Mouse (Mus musculus): ENCODE data around the gene Ube2u. TPM values are rescaled to one million over a fixed set of nuclear protein-coding genes. Genes with fewer than 3 reads are reported as not detected.
"Not testable (repeated sequence)": the region's sequence is repeated elsewhere in the genome, so short reads cannot be mapped to it uniquely, and the experiment has no call there.

Gene Ube2u
- 0.43 and 0.47 TPM in 2 replicates for polyA plus RNA-seq (2015; fragmentation: Nextera tagmentation; extraction: Ambion mirVana)

DNA sequence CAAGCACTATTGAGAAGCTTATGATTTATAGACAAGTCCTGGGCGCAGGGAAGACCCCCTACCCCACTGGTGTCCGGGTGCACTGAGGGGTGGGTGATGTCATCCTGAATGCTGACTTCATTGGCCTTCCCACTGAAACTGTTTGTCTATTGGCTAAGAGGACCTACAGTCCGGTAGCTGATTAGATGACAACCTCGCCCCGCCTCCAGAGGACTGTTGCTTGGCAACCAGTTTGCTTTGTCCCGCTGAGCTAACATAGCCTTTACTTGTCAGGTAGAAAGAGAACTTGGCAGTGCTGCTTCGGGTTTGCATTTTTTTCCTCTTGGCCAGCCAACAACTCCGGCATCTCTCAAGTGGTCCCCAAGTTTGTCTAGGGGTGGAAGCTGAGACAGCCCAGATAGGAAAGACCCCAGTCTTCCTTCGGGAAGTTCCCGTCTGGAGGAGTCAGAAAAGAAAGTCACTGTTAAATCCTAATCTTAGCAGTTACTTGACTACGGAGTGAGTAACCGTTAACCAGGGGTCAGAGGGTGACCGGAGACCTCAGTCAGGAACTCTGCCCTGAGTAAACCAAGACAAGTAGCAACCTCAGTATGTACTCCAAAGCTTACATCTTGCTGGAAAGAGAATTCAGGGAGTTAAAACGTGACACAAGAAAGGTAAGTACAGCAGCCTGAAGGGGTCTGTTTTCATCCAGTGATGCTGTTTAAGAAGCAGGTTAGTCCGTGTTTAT, at the start of gene Ube2u:
Gene Ube2u, plus strand, starts transcription at position 258 of the 730 bp plus-strand sequence.
- H3K27me3 ChIP-seq = no peaks in the 10 kb centered on the region
- no peaks in the 10 kb centered on the region for H3K36me3 ChIP-seq
- peak within 1 kb of the TSS; percentile 41 for H3K4me2 ChIP-seq (replicated peaks)
- H3K9ac ChIP-seq (replicated peaks) = no peak within 1 kb of the TSS
- WGBS = 19% methylated on average over 15 of the region's 15 CpGs
- H3K9me3 ChIP-seq = no peaks in the 10 kb centered on the region
- 0 out of 2 replicates have a peak, but pooled peaks cover 5% of the 10 kb centered on the region for H3K4me1 ChIP-seq
- H3K27ac ChIP-seq (replicated peaks) = no peak within 1 kb of the TSS
- peak within 1 kb of the TSS; percentile 30 for H3K4me3 ChIP-seq
- ATAC-seq (replicated peaks) = peak; percentile 99

DNA sequence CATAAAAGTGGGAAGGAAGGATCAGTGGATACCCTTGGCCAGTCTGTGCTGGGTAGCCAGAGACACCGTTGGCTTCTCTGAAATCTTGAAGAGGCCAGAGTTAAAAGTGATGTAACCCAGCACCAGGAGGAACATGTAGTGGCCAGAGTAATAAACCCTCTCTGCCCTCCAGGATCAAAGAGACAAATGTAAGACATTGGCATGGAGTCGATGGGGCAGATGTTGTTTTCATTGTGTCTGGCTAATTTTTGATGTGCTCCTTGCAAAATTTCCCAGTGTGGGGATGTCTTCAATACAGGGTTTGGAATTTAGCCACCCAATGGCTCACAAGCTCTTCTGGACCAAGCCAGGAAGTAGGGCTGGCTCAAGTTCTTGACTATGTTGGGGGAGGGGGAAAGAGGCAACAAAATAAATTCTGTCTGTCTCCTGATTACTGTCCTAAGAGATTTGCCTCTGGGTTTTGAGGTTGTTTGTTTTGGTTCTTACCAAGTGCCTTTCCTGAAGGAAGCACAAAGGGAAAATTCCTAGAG, 49.2 kb upstream of the Ube2u start:
- WGBS = 91% methylated on average over 2 of the region's 2 CpGs
- ATAC-seq (replicated peaks) = no peak

DNA sequence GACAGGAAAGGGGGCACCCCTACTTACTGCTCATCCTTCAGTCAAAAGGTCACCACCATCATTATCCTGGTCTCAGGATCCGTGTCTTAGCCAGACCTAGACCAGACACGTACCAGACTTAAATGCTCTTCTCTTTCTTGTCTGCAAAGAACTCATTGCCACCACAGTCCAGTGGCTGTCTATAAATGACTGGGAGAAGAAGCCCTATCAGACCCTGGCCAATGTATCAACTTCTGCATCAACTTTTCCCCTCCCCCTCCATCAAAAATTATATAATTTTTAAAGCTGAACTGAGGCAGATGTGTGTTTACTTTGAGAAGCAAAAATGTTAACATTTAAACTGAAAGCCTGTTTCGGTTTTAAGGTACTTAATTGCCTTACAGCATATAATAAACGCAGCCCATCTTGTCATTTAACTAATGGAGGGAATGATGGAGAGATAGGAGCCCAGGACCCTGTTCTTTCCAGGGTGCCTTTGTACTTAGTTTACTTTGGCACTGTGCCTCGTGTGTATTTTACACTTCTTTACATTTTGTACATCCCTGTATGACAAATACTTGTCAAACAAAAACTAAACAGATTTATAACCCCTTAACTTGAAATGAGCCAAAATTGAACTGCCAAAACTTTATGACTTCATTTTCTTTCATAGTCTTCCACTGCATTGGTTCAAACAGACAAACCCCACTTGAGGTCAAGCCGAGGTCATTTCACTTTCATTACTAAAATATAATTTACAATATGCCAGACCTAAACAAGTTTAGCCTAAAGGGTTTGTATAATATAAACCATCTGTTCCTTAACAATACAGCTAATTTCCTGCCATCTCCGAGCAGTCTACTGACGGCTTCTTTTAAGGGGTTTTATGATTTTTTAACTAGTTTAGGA, 43.1 kb upstream of the Ube2u start:
- no peak overlapping the region for H3K27ac ChIP-seq (replicated peaks)
- H3K9ac ChIP-seq (replicated peaks) = no peak overlapping the region
- H3K4me3 ChIP-seq = no peak overlapping the region
- WGBS = 77% methylated on average over 8 of the region's 8 CpGs
- H3K4me1 ChIP-seq = no peaks in the 10 kb centered on the region
- no peak overlapping the region for H3K4me2 ChIP-seq (replicated peaks)
- H3K27me3 ChIP-seq = no peaks in the 10 kb centered on the region
- H3K36me3 ChIP-seq = no peaks in the 10 kb centered on the region
- ATAC-seq (replicated peaks) = no peak
- H3K9me3 ChIP-seq = no peaks in the 10 kb centered on the region

More for the DNA sequence above, 49.2 kb upstream of the Ube2u start:
- no peaks in the 10 kb centered on the region for H3K36me3 ChIP-seq
- no peaks in the 10 kb centered on the region for H3K9me3 ChIP-seq
- H3K27me3 ChIP-seq = no peaks in the 10 kb centered on the region
- H3K27ac ChIP-seq (replicated peaks) = no peak overlapping the region
- no peaks in the 10 kb centered on the region for H3K4me1 ChIP-seq
- H3K4me3 ChIP-seq = no peak overlapping the region
- no peak overlapping the region for H3K9ac ChIP-seq (replicated peaks)
- H3K4me2 ChIP-seq (replicated peaks) = no peak overlapping the region

DNA sequence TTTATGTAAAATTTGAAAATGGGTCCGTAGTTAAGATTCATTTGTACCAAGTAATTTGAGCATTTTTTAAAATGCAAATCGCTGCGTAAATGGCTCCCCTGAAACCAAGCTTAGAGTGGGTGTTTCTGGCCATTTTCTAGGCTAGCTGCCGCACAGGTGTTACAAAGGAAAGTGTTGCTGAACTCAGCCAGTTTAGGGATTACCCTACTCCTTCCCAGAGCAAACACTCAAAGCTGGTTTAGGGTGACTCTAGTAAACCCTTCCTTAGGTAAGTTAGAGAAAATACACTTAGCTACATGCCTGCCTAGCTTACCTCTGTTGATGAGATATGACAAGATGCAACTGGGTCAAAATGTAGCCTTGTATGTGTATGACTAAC, 42.5 kb upstream of the Ube2u start:
- Histone ChIP-seq H3K9ac (replicated peaks) (no peak overlapping the region), H3K36me3 (no peaks in the 10 kb centered on the region), H3K4me2 (replicated peaks) (no peak overlapping the region), H3K27ac (replicated peaks) (no peak overlapping the region), H3K4me1 (no peaks in the 10 kb centered on the region), H3K27me3 (no peaks in the 10 kb centered on the region), H3K4me3 (no peak overlapping the region), H3K9me3 (no peaks in the 10 kb centered on the region)
- WGBS = 84% methylated on average over 4 of the region's 4 CpGs
- ATAC-seq (replicated peaks) = no peak

DNA sequence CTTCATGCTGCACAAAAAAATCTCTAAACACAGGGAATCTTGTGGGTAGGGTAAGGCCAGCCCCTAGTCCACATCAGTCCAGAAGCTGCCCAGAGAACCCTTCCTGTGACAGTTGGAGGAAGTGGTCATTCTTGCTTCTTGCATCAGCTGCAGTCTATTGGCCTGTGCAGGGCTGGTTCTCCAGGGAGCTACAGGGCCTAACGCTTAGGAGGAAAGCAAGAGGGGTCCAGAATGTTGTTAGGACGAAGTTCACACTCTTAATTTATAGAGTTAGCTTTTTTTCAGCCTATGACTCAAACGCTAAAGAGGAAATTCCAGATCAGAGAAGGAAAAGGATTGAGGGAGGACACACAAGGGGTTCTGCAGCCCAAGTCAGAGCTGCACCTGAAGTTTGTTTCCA, 31.8 kb upstream of the Ube2u start:
- Histone ChIP-seq H3K9ac (replicated peaks) (no peak overlapping the region), H3K4me2 (replicated peaks) (no peak overlapping the region), H3K4me3 (no peak overlapping the region), H3K36me3 (no peaks in the 10 kb centered on the region), H3K27ac (replicated peaks) (no peak overlapping the region), H3K27me3 (no peaks in the 10 kb centered on the region), H3K9me3 (no peaks in the 10 kb centered on the region), H3K4me1 (no peaks in the 10 kb centered on the region)
- ATAC-seq (replicated peaks) = no peak
- 80% methylated on average over 3 of the region's 3 CpGs for WGBS

DNA sequence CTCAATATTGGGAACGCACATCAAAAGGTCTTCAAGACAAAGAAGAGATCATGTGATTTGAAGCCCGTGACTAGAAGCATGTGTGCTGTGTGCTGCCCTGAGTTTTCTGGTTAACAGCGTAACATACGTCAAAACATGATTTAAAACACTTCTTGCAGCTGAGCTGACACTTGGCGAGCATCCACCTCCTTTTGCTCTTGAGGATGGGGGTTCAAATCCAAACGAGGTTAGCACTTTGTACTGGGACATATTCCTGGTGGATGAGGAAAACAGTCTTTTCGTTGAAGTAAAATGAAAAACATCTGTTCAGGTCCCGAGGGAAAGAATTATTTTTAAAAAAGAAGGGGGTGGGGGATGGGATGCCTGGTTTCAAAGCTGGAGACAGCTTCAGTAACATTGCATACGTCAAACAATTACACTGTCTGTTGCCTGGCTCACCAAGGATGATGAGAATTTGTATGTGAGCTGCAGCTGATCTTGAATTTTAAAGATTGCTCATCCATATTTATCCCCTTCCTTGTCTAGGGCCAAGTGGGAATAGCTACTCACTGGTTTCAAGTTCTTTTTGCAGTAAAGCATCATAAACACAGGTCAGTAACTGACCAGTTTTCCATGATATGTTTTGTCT, 16.0 kb upstream of the Ube2u start:
- Histone ChIP-seq H3K9me3 (no peaks in the 10 kb centered on the region), H3K27ac (replicated peaks) (no peak overlapping the region), H3K27me3 (no peaks in the 10 kb centered on the region), H3K36me3 (no peaks in the 10 kb centered on the region), H3K4me2 (replicated peaks) (no peak overlapping the region), H3K4me3 (no peak overlapping the region), H3K9ac (replicated peaks) (no peak overlapping the region), H3K4me1 (no peaks in the 10 kb centered on the region)
- 46% methylated on average over 9 of the region's 9 CpGs for WGBS
- ATAC-seq (replicated peaks) = no peak

DNA sequence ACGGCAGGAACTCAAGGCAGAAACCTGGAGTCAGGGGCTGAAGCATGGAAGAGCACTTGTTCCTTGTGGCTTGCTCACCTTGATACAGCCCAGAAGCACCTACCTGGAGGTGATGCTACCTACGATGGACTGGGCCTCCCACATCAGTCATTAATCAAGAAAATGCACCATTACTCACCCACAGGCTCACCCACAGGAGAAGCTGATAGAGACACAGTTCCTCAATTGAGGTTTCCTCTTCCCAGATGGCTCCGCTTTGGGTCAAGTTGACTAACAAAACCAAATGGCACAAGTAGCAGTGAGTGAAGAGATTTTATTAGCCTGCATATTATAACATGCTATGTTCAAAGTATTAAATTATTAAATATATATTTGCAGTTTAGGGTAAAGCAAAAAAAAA, 9.8 kb downstream of the Ube2u start:
- 93% methylated on average over 3 of the region's 3 CpGs for WGBS
- ATAC-seq (replicated peaks) = no peak
- no peak overlapping the region for H3K4me2 ChIP-seq (replicated peaks)

DNA sequence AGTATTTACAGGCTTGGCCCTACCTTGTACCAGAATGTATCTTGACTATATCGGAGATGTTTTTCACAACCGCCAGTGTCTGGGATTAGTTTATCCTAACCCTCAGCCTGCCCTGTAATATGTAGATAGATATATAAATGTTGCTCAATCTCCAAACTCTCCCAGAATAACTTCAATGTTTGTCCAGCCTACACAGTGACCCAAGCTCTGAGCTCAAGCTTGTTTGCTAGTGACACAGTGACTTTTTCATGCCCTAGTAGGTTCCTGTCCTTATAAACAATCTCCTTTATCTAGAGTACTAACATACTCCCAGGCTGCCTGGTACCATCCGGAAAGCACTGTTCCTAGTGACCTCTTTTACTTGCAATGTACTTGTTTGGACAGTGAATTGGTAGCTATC, 16.5 kb downstream of the Ube2u start:
- no peaks in the 10 kb centered on the region for H3K36me3 ChIP-seq
- H3K9ac ChIP-seq (replicated peaks) = no peak overlapping the region
- H3K4me2 ChIP-seq (replicated peaks) = no peak overlapping the region
- H3K4me3 ChIP-seq = no peak overlapping the region
- no peaks in the 10 kb centered on the region for H3K27me3 ChIP-seq
- no peak for ATAC-seq (replicated peaks)
- 92% methylated on average over 3 of the region's 3 CpGs for whole genome bisulfite sequencing
- no peaks in the 10 kb centered on the region for H3K9me3 ChIP-seq
- no peaks in the 10 kb centered on the region for H3K4me1 ChIP-seq
- no peak overlapping the region for H3K27ac ChIP-seq (replicated peaks)

More for the DNA sequence above, 9.8 kb downstream of the Ube2u start:
- H3K36me3 ChIP-seq = no peaks in the 10 kb centered on the region
- no peak overlapping the region for H3K4me3 ChIP-seq
- H3K27ac ChIP-seq (replicated peaks) = no peak overlapping the region
- H3K9ac ChIP-seq (replicated peaks) = no peak overlapping the region
- no peaks in the 10 kb centered on the region for H3K9me3 ChIP-seq
- no peaks in the 10 kb centered on the region for H3K27me3 ChIP-seq
- H3K4me1 ChIP-seq = no peaks in the 10 kb centered on the region

DNA sequence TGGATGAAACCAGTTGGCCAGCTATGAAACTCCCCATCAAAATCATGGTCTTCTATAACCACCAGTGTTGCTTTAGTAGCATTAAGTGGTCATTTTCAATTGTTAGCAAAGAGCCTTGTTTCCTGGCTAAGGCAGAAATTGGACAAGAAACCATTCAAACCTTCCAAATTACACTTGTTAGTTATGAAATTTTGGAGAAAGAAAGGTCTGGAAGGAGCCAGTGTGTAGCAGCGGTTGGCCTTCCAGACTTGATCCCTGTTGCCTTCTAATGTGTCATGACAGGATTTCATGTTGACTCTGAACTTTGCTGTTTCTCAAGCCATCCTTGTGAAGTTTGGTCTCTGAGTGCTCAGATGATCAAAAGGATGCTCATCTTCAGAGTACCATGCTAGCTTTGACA, 17.9 kb downstream of the Ube2u start:
- ATAC-seq (replicated peaks) = no peak

DNA sequence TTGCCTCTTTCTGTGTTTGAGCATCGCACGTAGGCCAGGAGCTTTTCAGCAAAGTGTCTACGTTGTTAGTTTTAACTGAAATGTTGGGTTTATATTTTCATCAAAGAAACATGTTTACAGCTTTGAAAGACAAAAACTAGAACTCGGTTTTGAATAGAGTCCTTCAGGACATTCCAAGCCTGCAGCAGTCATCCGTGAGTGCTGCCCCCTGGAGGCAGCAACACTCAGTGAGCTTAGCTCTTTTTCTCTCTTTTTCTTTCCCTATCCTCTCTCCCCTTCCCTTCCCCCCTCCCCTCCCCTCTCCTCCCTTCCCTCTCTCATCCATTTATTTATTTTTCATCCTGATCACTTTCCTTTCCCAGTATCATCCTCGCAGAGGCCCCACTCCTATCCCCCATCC, 19.5 kb downstream of the Ube2u start:
- no peak for ATAC-seq (replicated peaks)
- no peak overlapping the region for H3K4me3 ChIP-seq
- no peak overlapping the region for H3K9ac ChIP-seq (replicated peaks)
- H3K4me1 ChIP-seq = no peaks in the 10 kb centered on the region
- WGBS = 67% methylated on average over 6 of the region's 6 CpGs
- H3K27me3 ChIP-seq = no peaks in the 10 kb centered on the region
- H3K9me3 ChIP-seq = no peaks in the 10 kb centered on the region
- H3K4me2 ChIP-seq (replicated peaks) = no peak overlapping the region
- no peaks in the 10 kb centered on the region for H3K36me3 ChIP-seq
- H3K27ac ChIP-seq (replicated peaks) = no peak overlapping the region

More for the DNA sequence above, 17.9 kb downstream of the Ube2u start:
- Histone ChIP-seq H3K4me3 (no peak overlapping the region), H3K4me2 (replicated peaks) (no peak overlapping the region), H3K27ac (replicated peaks) (no peak overlapping the region), H3K9me3 (no peaks in the 10 kb centered on the region), H3K4me1 (no peaks in the 10 kb centered on the region), H3K36me3 (no peaks in the 10 kb centered on the region), H3K27me3 (no peaks in the 10 kb centered on the region), H3K9ac (replicated peaks) (no peak overlapping the region)
- WGBS = 95% methylated on average over 1 of the region's 1 CpGs

DNA sequence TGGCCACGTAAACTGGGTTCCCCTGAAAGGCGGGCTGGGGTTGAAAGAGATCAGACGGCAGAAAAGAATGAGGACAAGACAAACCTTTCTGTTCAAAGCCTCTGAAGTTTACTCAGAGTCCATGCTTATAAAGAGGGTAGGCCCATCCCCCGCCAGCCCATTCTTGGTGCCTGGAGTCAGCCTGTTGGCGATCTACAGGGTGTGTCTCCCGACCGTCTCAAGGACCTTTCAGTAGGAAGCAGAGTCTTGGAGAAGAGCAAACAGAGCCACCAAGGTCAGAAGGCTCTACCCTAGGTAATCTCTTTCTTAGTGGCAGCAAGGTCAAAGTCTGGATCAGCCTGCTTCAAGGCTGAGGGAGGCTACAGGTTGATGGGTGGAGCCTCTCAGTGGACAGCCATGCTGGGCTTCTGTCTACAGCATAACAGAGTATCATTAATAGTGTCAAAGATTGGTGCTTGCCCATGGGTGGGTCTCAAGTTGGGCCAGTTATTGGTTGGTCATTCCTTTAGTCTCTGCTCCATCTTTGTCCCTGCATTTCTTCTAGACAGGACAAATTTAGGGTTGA, 20.5 kb downstream of the Ube2u start:
- H3K27me3 ChIP-seq; H3K4me3 ChIP-seq; H3K27ac ChIP-seq (replicated peaks); H3K9ac ChIP-seq (replicated peaks); H3K9me3 ChIP-seq; H3K4me2 ChIP-seq (replicated peaks); ATAC-seq (replicated peaks); H3K4me1 ChIP-seq; H3K36me3 ChIP-seq: not testable (repeated sequence)
- WGBS = 89% methylated on average over 7 of the region's 7 CpGs

DNA sequence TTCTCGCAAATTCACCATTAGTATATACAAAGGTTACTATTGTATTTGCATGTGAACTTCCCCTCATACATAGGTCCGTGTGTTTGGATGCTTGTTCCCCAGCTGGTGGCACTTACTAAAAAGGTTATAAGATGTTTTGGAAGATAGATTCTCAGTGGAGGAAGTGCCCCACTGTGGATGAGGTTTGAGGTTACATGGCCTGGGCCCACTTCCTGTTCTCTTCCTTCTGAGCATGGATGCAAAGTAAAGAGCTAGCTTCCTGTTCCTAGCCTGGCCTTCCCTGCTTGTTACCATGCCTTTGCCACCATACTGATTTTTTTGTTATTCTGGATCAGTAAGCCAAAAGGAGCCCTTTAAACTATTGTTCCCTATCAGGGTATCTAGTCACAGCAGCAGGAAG, 24.7 kb downstream of the Ube2u start:
- ATAC-seq (replicated peaks) = no peak
- H3K9me3 ChIP-seq = no peaks in the 10 kb centered on the region
- H3K4me2 ChIP-seq (replicated peaks) = no peak overlapping the region
- 79% methylated on average over 2 of the region's 2 CpGs for WGBS
- no peaks in the 10 kb centered on the region for H3K4me1 ChIP-seq
- H3K4me3 ChIP-seq = no peak overlapping the region
- H3K9ac ChIP-seq (replicated peaks) = no peak overlapping the region
- H3K36me3 ChIP-seq = no peaks in the 10 kb centered on the region
- no peak overlapping the region for H3K27ac ChIP-seq (replicated peaks)
- no peaks in the 10 kb centered on the region for H3K27me3 ChIP-seq

Measured in forebrain, embryonic 15.5 days (tissue).